Mouse (Mus musculus) left cerebral cortex, adult 9 months (tissue): ENCODE data around the gene Zscan4-ps2.
"Not testable (repeated sequence)": the region's sequence is repeated elsewhere in the genome, so short reads cannot be mapped to it uniquely, and the experiment has no call there.

Experiments used
- DNase-seq, 2 experiments: peaks; one replicate each; pipeline ENCODE4 v3.0.0; 2022; ENCODE audit warnings: low spot score in 2 of 2

Zscan4-ps2 gene

DNA sequence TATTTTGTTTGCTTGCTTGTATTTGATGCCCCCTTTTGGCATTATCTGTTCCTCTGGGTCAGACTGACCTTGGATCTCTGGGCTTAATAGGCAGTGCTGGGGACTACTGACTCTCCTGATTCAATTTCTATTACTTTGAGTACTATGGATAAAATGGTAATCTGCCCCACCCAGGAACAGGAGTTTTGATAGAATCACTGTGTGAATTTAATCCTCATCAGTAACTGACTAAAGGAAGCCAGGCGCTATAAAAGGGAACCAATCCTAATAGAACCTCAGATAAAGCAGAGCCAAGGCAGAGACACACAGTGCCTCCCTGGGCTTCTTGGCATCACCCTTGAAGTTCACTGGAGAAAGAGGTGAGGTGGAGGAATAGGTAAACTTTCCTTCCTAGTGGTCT lies at the start of gene Zscan4-ps2:
TSS of gene Zscan4-ps2 (plus strand) at position 301 of the 400 bp plus-strand sequence.
- not testable (repeated sequence) for DNase-seq
